Mouse (Mus musculus): Measurements from ENCODE around the gene Ldha. TPM values are rescaled to one million over a fixed set of nuclear protein-coding genes. Genes with fewer than 3 reads are reported as not detected.

Ldha gene
- polyA plus RNA-seq, 1 experiment from 2014 or later: 638 TPM

- H3K27ac ChIP-seq (replicated peaks): peak overlapping the region; percentile 72; the same call in 1 of the 2 replicates
- no peak overlapping the region for H3K9ac ChIP-seq (replicated peaks)
- H3K9me3 ChIP-seq (replicated peaks): no peaks in the 10 kb centered on the region
- 40% methylated on average over 7 of the region's 7 CpGs for WGBS
- H3K4me2 ChIP-seq: peak overlapping the region; percentile 37; the same call in 1 of the 2 replicates
- H3K4me3 ChIP-seq (replicated peaks): no peak overlapping the region
- H3K36me3 ChIP-seq: no peaks in the 10 kb centered on the region
- H3K4me1 ChIP-seq: peaks cover 25% of the 10 kb centered on the region
- no peaks in the 10 kb centered on the region; the same call in 1 of the 2 replicates for H3K27me3 ChIP-seq (replicated peaks)
- no peak for ATAC-seq (ENCODE audit: low FRiP score)
Observed at GRCm38 (mm10) chr7:46839446-46839845, 1.8 kb upstream of the Ldha start.

GRCm38 (mm10) chr7:46839861-46840260 is 1.4 kb upstream of the Ldha start:
- Histone ChIP-seq H3K4me3 (replicated peaks) (no peak overlapping the region), H3K4me1 (peaks cover 28% of the 10 kb centered on the region), H3K4me2 (no peak overlapping the region), H3K36me3 (no peaks in the 10 kb centered on the region), H3K27ac (replicated peaks) (no peak overlapping the region), H3K9me3 (replicated peaks) (no peaks in the 10 kb centered on the region), H3K27me3 (replicated peaks) (no peaks in the 10 kb centered on the region; the same call in 1 of the 2 replicates), H3K9ac (replicated peaks) (no peak overlapping the region)
- no peak for ATAC-seq (ENCODE audit: low FRiP score)
- 76% methylated on average over 5 of the region's 5 CpGs for WGBS

- Histone ChIP-seq H3K27ac (replicated peaks) (no peak overlapping the region), H3K4me3 (replicated peaks) (no peak overlapping the region), H3K4me2 (no peak overlapping the region), H3K27me3 (replicated peaks) (no peaks in the 10 kb centered on the region; the same call in 1 of the 2 replicates), H3K9me3 (replicated peaks) (no peaks in the 10 kb centered on the region), H3K9ac (replicated peaks) (no peak overlapping the region), H3K4me1 (peaks cover 28% of the 10 kb centered on the region), H3K36me3 (no peaks in the 10 kb centered on the region)
- no peak for ATAC-seq (ENCODE audit: low FRiP score)
- 73% methylated on average over 4 of the region's 4 CpGs for WGBS
Observed at GRCm38 (mm10) chr7:46840326-46840725, 949 bp upstream of the Ldha start.

DNA sequence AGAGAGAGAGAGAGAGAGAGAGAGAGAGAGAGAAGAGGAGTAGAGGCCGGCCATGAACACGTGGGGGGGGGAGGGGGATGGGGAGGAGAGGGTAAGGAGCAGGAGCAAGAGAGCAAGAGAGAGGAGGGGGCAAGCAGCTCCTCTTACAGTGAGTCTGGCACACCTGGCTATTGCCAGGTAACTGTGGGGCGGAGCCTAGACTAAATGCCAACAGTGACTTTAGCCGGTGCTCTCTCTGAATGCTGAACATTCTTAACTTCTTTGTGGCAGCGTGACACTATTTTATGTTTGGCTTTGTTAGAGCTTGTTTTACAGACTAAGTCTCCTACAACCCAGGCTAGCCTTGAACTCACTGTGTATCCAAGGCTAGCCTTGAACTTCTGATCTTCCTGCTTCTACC is 1.0 kb downstream of the Ldha start:
- H3K4me3 ChIP-seq (replicated peaks): no peak overlapping the region
- 38% methylated on average over 5 of the region's 5 CpGs for WGBS
- no peaks in the 10 kb centered on the region for H3K9me3 ChIP-seq (replicated peaks)

DNA sequence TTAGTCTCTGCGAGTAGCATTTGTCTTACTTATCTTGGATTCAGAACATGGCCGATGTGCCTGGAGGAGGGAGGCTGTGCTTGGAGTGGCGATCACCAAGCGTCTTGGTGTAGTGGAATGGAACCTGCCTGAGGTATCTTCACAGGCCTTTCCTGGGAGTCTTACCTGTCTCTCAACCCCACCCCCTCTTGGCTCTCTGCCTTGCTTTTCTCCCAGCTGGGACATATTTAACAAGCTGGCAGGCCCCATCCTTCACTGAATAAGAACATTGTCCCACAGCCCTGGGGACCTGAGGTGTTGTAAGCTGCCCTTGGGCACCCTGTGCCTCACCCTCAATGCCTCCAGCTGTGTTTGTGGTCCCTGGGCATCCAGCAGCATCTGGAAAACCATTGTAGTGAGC is 2.3 kb downstream of the Ldha start:
- peaks cover 32% of the 10 kb centered on the region for H3K4me1 ChIP-seq
- no peaks in the 10 kb centered on the region; the same call in 1 of the 2 replicates for H3K27me3 ChIP-seq (replicated peaks)
- H3K36me3 ChIP-seq: 0 out of 2 replicates have a peak, but pooled peaks cover under 1% of the 10 kb centered on the region
- no peak overlapping the region for H3K4me2 ChIP-seq
- no peak for ATAC-seq (ENCODE audit: low FRiP score)
- no peak overlapping the region for H3K4me3 ChIP-seq (replicated peaks)
- H3K9me3 ChIP-seq (replicated peaks): no peaks in the 10 kb centered on the region
- no peak overlapping the region for H3K9ac ChIP-seq (replicated peaks)
- WGBS: 88% methylated on average over 4 of the region's 4 CpGs
- H3K27ac ChIP-seq (replicated peaks): no peak overlapping the region

More for the DNA sequence above, 1.0 kb downstream of the Ldha start:
- Histone ChIP-seq H3K27me3 (replicated peaks) (no peaks in the 10 kb centered on the region; the same call in 1 of the 2 replicates), H3K4me2 (no peak overlapping the region), H3K36me3 (no peaks in the 10 kb centered on the region), H3K27ac (replicated peaks) (no peak overlapping the region), H3K4me1 (peaks cover 38% of the 10 kb centered on the region), H3K9ac (replicated peaks) (no peak overlapping the region)
- no peak for ATAC-seq (ENCODE audit: low FRiP score)

DNA sequence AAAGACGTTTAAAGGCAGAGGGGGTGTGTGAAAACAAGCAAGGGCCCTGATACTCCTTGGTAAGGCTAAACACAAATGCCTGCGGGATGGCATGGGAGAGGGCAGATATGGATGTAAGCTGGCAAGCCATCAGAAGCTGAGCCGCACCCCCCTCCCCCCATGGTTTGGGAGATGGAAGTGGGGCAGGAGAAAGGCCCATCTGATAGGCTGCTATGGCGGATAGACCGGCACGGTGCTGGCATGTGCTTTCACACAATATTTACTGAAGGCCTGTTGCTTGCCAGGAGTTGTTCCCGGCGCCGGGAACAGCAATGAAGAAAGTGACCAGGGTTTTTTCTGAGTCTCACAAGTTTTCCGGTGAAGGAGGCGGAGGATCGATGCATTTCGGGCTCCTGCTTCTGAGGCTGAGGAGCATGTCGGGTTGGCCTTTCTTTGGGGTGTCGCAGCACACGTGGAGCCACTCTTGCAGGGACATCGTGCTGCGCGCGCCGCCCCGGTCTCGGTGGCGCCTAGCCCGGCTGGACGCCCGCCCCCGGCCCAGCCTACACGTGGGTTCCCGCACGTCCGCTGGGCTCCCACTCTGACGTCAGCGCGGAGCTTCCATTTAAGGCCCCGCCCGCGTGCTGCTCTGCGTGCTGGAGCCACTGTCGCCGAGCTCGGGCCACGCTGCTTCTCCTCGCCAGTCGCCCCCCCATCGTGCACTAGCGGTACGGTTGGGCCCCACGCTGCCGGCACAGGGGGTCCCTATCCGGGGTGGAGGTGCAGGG is 4.1 kb downstream of the Ldha start:
- Histone ChIP-seq H3K4me1 (peaks cover 21% of the 10 kb centered on the region), H3K9ac (replicated peaks) (peak overlapping the region; percentile 87), H3K9me3 (replicated peaks) (no peaks in the 10 kb centered on the region), H3K36me3 (peaks cover 16% of the 10 kb centered on the region), H3K4me3 (replicated peaks) (peak overlapping the region; percentile 87), H3K4me2 (peak overlapping the region; percentile 93), H3K27ac (replicated peaks) (peak overlapping the region; percentile 90), H3K27me3 (replicated peaks) (no peaks in the 10 kb centered on the region; the same call in 1 of the 2 replicates)
- ATAC-seq (ENCODE audit: low FRiP score): peak; percentile 92
- WGBS: under 1% methylated on average over 51 of the region's 51 CpGs

DNA sequence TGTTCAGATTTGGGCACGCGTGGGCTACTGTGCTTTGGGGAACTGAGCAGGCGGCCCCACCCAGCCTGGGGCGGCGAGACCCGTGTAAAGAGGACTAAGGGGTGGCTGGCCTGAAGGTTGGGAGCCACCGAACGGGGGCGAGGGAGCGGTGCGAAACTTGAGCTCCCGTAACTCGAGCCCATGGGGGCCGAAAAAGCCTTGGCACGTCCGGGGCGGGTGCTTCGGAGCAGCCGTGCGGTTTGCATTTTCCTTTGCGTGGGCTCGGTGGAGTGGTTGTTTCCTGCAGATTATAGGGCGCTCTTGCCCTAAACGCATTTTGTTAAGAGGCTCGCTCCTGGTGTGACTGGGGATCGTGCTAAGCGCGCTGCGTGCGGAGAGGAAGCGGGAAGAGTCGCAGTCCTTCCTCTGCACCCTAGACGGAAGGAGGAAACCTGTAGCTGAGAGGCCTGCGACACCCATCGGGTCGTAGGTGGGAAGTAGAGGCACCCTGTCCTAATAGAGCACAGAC is 4.8 kb downstream of the Ldha start:
- Histone ChIP-seq H3K4me2 (peak overlapping the region; percentile 93), H3K27ac (replicated peaks) (peak overlapping the region; percentile 90), H3K9ac (replicated peaks) (peak overlapping the region; percentile 87), H3K9me3 (replicated peaks) (no peaks in the 10 kb centered on the region), H3K4me1 (peaks cover 21% of the 10 kb centered on the region), H3K36me3 (peaks cover 20% of the 10 kb centered on the region), H3K4me3 (replicated peaks) (peak overlapping the region; percentile 87), H3K27me3 (replicated peaks) (no peaks in the 10 kb centered on the region)
- under 1% methylated on average over 36 of the region's 36 CpGs for WGBS
- peak; percentile 51 for ATAC-seq (ENCODE audit: low FRiP score)

GRCm38 (mm10) chr7:46846486-46847244 is 5.4 kb downstream of the Ldha start:
- peak overlapping the region; percentile 87 for H3K9ac ChIP-seq (replicated peaks)
- peak overlapping the region; percentile 87 for H3K4me3 ChIP-seq (replicated peaks)
- peak; percentile 68 for ATAC-seq (ENCODE audit: low FRiP score)
- 1% methylated on average over 28 of the region's 28 CpGs for WGBS
- H3K4me2 ChIP-seq: peak overlapping the region; percentile 93
- no peaks in the 10 kb centered on the region for H3K9me3 ChIP-seq (replicated peaks)
- H3K27me3 ChIP-seq (replicated peaks): no peaks in the 10 kb centered on the region
- peak overlapping the region; percentile 90 for H3K27ac ChIP-seq (replicated peaks)
- H3K4me1 ChIP-seq: peaks cover 21% of the 10 kb centered on the region
- H3K36me3 ChIP-seq: peaks cover 26% of the 10 kb centered on the region

GRCm38 (mm10) chr7:46849287-46849686 is 8.0 kb downstream of the Ldha start:
- 73% methylated on average over 5 of the region's 5 CpGs for WGBS
- no peaks in the 10 kb centered on the region for H3K9me3 ChIP-seq (replicated peaks)
- peaks cover 21% of the 10 kb centered on the region for H3K4me1 ChIP-seq
- no peak for ATAC-seq (ENCODE audit: low FRiP score)
- H3K4me2 ChIP-seq: no peak overlapping the region
- H3K9ac ChIP-seq (replicated peaks): no peak overlapping the region
- H3K36me3 ChIP-seq: peaks cover 52% of the 10 kb centered on the region
- no peak overlapping the region for H3K4me3 ChIP-seq (replicated peaks)
- H3K27ac ChIP-seq (replicated peaks): no peak overlapping the region
- H3K27me3 ChIP-seq (replicated peaks): no peaks in the 10 kb centered on the region

GRCm38 (mm10) chr7:46851026-46851425 is 9.8 kb downstream of the Ldha start:
- Histone ChIP-seq H3K36me3 (peaks cover 64% of the 10 kb centered on the region), H3K9me3 (replicated peaks) (no peaks in the 10 kb centered on the region), H3K4me2 (no peak overlapping the region), H3K9ac (replicated peaks) (no peak overlapping the region), H3K27ac (replicated peaks) (no peak overlapping the region), H3K4me3 (replicated peaks) (no peak overlapping the region), H3K27me3 (replicated peaks) (no peaks in the 10 kb centered on the region), H3K4me1 (peaks cover 12% of the 10 kb centered on the region)
- ATAC-seq (ENCODE audit: low FRiP score): no peak
- WGBS: 52% methylated on average over 7 of the region's 7 CpGs

DNA sequence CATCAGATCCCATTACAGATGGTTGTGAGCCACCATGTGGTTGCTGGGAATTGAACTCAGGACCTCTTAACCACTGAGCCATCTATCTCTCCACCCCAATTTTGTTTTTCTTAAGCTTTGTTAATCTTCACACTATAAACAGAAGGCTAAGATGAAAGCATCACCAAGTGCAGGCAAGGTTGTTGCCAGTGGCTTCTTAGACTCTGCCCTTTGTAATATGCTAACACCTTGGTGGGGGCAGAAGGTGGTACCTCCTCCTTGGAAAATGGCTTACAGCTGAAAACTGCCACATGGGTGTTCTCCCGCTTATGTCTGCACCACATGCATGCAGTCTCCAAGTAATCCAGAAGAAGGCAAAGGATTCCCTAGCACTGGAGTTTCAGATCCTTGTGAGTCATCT is 11.4 kb downstream of the Ldha start:
- Histone ChIP-seq H3K9ac (replicated peaks) (no peak overlapping the region), H3K36me3 (peaks cover 64% of the 10 kb centered on the region), H3K4me2 (no peak overlapping the region), H3K4me3 (replicated peaks) (no peak overlapping the region), H3K4me1 (no peaks in the 10 kb centered on the region), H3K27me3 (replicated peaks) (no peaks in the 10 kb centered on the region), H3K27ac (replicated peaks) (no peak overlapping the region), H3K9me3 (replicated peaks) (no peaks in the 10 kb centered on the region)
- no peak for ATAC-seq (ENCODE audit: low FRiP score)
- 93% methylated on average over 1 of the region's 1 CpGs for WGBS
